Mouse (Mus musculus): Measurements from ENCODE around the gene Gm5416. TPM values are rescaled to one million over a fixed set of nuclear protein-coding genes. Genes with fewer than 3 reads are reported as not detected.
"Not testable (repeated sequence)": the region's sequence is repeated elsewhere in the genome, so short reads cannot be mapped to it uniquely, and the experiment has no call there.

The Gm5416 gene
- polyA plus RNA-seq (2015; fragmentation: Nextera tagmentation; extraction: Ambion mirVana), result not detected in 2 replicates

DNA sequence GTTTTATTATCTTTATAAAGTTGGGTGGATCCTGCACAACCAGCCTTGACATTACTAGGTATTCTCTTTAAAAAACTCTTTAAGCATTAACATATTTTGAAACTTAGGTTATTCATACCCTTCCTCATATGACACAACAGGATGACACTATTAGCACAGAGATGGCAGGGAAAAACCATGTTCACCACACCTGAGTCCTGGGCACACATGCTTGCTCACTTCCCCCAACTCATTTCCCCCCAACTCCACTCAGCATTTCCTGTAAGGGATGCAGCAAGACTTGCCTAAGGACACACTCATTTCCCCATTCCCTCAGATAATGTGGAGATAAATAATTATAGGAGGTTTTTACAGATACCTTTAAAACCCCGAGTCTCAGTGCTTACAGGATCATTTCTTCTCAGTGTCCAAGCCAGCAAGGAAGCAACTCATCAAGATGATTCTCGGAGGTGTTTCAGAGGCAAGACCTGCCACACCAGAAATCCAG lies at the start of gene Gm5416:
Gene Gm5416 (plus strand): TSS at position 437 of the 487 bp plus-strand sequence.
- no peaks in the 10 kb centered on the region for H3K4me1 ChIP-seq
- 71% methylated on average over 2 of the region's 2 CpGs for WGBS
- no peak within 1 kb of the TSS for H3K27ac ChIP-seq
- no peak within 1 kb of the TSS for H3K4me3 ChIP-seq
- no peaks in the 10 kb centered on the region for H3K9me3 ChIP-seq
- H3K9ac ChIP-seq, result no peak within 1 kb of the TSS
- H3K36me3 ChIP-seq, result no peaks in the 10 kb centered on the region
- ATAC-seq (ENCODE audit: borderline replicate concordance, extremely low read depth, low FRiP score, low TSS enrichment), result no peak
- H3K27me3 ChIP-seq, result no peaks in the 10 kb centered on the region
- H3K4me2 ChIP-seq, result no peak within 1 kb of the TSS

DNA sequence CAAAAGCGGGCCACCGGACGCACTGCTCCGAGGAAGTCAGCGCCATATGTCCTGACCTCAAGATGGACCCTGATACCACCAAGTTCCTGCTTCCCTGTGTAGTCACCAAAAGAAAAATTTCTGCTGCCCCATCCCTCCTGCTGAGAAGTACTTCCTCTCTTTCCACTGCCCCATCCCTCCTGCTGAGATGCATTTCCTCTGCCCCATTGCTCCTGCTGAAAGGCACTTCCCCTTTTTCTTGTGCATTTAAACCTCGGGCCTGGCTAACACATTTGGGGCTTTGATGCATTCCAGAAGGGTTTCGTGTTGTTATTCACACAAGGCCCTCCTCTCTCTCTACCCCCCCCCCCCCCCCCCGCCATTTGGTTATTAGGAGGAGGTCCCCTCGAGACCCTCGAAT lies 42.4 kb upstream of the Gm5416 start:
- 88% methylated on average over 9 of the region's 10 CpGs for WGBS
- not testable (repeated sequence) for H3K4me1 ChIP-seq; H3K36me3 ChIP-seq; H3K9ac ChIP-seq; H3K4me3 ChIP-seq; H3K4me2 ChIP-seq; ATAC-seq (ENCODE audit: borderline replicate concordance, extremely low read depth, low FRiP score, low TSS enrichment); H3K27ac ChIP-seq; H3K27me3 ChIP-seq; H3K9me3 ChIP-seq

DNA sequence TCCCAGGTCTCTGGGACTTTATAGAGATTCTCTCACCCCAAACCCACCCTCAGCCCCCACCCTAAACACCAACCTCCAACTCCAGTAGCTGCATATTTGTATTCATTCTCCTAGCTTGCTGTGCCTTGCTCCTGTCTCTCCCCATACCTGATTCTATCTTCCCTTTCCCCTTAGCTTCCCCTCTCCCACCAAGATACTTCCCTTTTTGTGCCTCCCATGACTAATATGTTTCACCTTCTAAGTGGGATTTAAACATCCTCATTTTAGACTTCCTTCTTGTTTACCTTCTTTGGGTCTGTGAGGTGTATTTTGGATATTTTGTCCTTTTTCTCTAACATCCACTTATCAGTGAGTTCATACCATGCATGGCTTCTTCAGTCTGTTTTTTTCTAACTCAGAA lies 34.1 kb upstream of the Gm5416 start:
- no peak overlapping the region for H3K27ac ChIP-seq
- H3K36me3 ChIP-seq, result no peaks in the 10 kb centered on the region
- H3K27me3 ChIP-seq, result no peaks in the 10 kb centered on the region
- H3K4me3 ChIP-seq, result no peak overlapping the region
- no peak for ATAC-seq (ENCODE audit: borderline replicate concordance, extremely low read depth, low FRiP score, low TSS enrichment)
- H3K9me3 ChIP-seq, result no peaks in the 10 kb centered on the region
- H3K4me1 ChIP-seq, result no peaks in the 10 kb centered on the region
- H3K4me2 ChIP-seq, result no peak overlapping the region
- no peak overlapping the region for H3K9ac ChIP-seq

DNA sequence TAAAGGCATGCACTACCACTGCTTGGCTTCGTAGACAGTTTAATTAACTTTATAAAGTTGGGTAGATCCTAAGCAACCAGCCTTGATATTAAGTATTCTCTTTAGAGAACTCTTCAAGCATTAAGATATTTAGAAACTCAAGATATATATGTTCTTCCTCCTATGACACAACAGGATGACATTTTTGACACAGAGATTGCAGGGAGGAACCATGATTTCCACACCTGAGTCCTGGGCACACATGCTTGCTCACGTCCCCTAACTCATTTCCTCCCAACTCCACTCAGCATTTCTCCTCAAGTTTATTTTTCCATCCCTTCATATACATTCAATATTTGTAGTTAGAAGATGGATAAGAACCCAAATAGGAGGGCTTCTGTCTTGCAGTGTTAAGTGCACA lies 30.3 kb upstream of the Gm5416 start:
- Histone ChIP-seq H3K4me2 (no peak overlapping the region), H3K27me3 (no peaks in the 10 kb centered on the region), H3K27ac (no peak overlapping the region), H3K4me3 (no peak overlapping the region), H3K9me3 (no peaks in the 10 kb centered on the region), H3K36me3 (no peaks in the 10 kb centered on the region), H3K4me1 (no peaks in the 10 kb centered on the region), H3K9ac (no peak overlapping the region)
- no peak for ATAC-seq (ENCODE audit: borderline replicate concordance, extremely low read depth, low FRiP score, low TSS enrichment)
- WGBS, result 78% methylated on average over 2 of the region's 2 CpGs

DNA sequence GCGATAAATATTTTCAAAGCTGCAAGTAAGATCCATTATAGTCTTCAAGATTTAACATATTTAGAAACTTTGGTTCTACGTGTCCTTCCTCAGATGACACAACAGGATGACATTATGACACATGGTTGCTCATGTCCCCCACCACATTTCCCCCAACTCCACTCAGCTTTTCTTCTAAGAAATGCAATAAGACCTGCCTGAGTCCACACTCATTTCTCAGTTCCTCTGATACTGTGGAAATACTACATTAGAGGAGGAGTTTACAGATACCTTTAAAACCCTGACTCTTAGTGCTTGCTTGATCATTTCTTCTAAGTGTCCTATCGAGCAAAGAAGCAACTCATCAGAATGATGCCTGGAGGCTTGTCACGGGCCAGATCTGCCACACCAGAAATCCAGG lies 26.3 kb upstream of the Gm5416 start, which contains the start of gene Gm5483:
Gene Gm5483 (plus strand): TSS at position 301 of the 400 bp plus-strand sequence.
- not testable (repeated sequence) for H3K27ac ChIP-seq; H3K4me3 ChIP-seq; ATAC-seq (ENCODE audit: borderline replicate concordance, extremely low read depth, low FRiP score, low TSS enrichment); H3K36me3 ChIP-seq; H3K4me1 ChIP-seq; H3K9ac ChIP-seq; H3K27me3 ChIP-seq; H3K4me2 ChIP-seq; H3K9me3 ChIP-seq
- WGBS, result 71% methylated on average over 4 of the region's 4 CpGs

DNA sequence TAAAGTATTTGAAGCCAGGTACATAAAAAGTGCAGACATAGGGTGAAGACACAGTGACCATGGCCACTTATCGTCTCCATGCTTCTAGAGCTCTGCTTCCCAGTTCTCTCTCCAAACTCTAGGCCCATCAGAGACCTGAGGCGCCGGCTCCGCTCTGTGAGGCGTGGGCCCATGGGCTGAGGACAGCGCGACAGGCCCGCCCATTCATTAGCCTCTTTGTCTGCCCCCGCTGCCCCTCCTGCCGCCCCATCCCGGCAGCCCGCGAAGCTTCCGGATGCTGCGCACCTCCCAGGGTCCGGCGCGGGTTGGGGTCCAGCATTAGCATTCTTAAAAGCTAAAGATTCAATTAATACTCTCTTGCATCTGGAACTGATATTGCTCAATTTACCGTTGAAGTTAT lies 11.0 kb upstream of the Gm5416 start:
- no peak for ATAC-seq (ENCODE audit: borderline replicate concordance, extremely low read depth, low FRiP score, low TSS enrichment)
- H3K4me3 ChIP-seq, result no peak overlapping the region
- no peaks in the 10 kb centered on the region for H3K9me3 ChIP-seq
- no peak overlapping the region for H3K9ac ChIP-seq
- 51% methylated on average over 19 of the region's 19 CpGs for WGBS
- H3K4me1 ChIP-seq, result no peaks in the 10 kb centered on the region
- no peaks in the 10 kb centered on the region for H3K27me3 ChIP-seq
- H3K36me3 ChIP-seq, result no peaks in the 10 kb centered on the region
- H3K4me2 ChIP-seq, result no peak overlapping the region
- H3K27ac ChIP-seq, result no peak overlapping the region

DNA sequence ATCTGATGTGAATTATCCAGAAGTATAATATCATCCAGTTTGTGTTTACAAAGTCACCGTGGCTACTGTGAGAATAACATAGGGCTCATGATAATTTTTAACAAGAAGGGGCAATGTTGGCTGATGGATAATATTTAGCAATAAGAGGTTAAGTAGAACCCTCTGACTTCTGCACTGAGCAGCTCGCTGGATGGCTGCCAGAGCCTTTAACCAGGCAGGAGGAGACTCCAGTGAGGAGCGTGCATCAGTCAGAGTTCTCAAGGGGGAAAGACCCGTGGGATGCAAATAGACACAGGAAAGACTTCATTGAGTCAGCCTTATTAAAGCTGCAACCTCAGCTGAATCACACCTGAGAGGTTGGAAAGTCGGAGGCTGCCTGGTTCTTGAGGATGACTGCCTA lies 6.4 kb upstream of the Gm5416 start:
- 49% methylated on average over 5 of the region's 5 CpGs for WGBS

DNA sequence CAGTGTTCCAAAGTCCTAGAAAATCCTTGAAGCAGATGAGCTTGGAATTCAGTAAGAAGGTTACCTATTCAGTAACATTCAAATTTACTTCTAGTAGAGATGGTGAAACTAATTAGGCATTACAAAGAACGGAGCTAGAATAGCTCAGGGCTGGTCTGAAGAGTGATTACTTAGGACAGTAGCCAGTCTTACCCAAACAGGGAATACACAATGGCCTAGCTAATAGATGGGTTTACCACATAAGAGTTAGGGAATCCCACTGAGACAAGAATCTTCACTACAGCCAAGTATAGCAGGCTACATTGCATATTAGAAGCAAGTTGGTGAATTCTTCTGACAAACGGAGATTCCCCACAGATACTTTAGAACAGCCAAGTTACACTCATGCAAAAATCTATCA lies 4.5 kb upstream of the Gm5416 start:
- H3K27me3 ChIP-seq; H3K9ac ChIP-seq; H3K4me3 ChIP-seq; H3K4me2 ChIP-seq; ATAC-seq (ENCODE audit: borderline replicate concordance, extremely low read depth, low FRiP score, low TSS enrichment); H3K27ac ChIP-seq; H3K4me1 ChIP-seq; H3K9me3 ChIP-seq; H3K36me3 ChIP-seq: not testable (repeated sequence)
- WGBS, result 38% methylated on average over 2 of the region's 2 CpGs

More for the DNA sequence above, 6.4 kb upstream of the Gm5416 start:
- Histone ChIP-seq H3K27ac (no peak overlapping the region), H3K9ac (no peak overlapping the region), H3K27me3 (no peaks in the 10 kb centered on the region), H3K4me2 (no peak overlapping the region), H3K4me1 (no peaks in the 10 kb centered on the region), H3K9me3 (no peaks in the 10 kb centered on the region), H3K36me3 (no peaks in the 10 kb centered on the region), H3K4me3 (no peak overlapping the region)
- ATAC-seq (ENCODE audit: borderline replicate concordance, extremely low read depth, low FRiP score, low TSS enrichment), result no peak

DNA sequence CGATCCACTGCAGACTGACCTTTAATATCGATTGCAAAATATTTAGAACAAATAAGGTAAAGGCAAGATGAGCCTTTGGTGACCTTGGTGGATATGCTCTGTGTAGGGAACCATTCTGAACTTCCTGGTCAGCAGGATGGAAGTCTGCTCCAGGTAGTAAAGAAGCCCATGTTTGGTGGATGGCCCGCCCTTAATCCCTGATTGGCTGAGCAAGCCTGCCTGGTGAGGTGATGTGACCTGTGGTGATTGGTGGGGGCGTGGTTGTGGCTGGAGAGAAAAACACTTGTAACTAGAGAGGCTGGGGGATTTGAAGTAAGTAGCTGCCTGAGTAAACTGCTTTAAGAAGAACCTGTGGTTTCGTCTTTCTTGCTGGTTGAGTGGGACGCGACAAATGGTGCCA lies 11.0 kb downstream of the Gm5416 start, which contains the start of gene 2010005H15Rik:
Gene 2010005H15Rik (plus strand): TSS at position 301 of the 400 bp plus-strand sequence.
- H3K36me3 ChIP-seq; H3K27me3 ChIP-seq; H3K9me3 ChIP-seq; H3K9ac ChIP-seq; H3K4me1 ChIP-seq; ATAC-seq (ENCODE audit: borderline replicate concordance, extremely low read depth, low FRiP score, low TSS enrichment); H3K4me3 ChIP-seq; H3K27ac ChIP-seq; H3K4me2 ChIP-seq: not testable (repeated sequence)
- WGBS, result 83% methylated on average over 7 of the region's 7 CpGs

DNA sequence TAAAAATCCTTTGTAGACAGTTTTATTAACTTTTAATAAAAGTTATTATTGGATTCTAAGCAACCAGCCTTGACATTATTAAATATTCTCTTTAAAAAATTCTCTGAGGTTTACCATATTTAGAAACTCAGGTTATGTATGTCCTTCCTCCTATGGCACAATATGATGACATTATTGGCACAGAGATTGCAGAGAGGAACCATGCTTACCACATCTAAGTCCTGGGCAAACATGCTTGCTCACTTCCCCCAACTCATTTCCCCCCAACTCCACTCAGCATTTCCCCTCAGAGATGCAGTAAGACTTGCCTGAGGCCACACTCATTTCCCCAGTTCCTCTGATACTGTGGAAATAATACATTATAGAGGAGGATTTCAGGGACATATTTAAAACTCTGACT lies 50.4 kb downstream of the Gm5416 start:
- H3K27me3 ChIP-seq; ATAC-seq (ENCODE audit: borderline replicate concordance, extremely low read depth, low FRiP score, low TSS enrichment); H3K9me3 ChIP-seq: not testable (repeated sequence)

More for the DNA sequence above, 50.4 kb downstream of the Gm5416 start:
- not testable (repeated sequence) for H3K4me1 ChIP-seq, H3K4me3 ChIP-seq, H3K9ac ChIP-seq, H3K27ac ChIP-seq, H3K36me3 ChIP-seq, H3K4me2 ChIP-seq

Other genes with a start within 250 kb of the Gm5416 start
- gene Kpna1, start 231.7 kb upstream of the Gm5416 start, polyA plus RNA-seq (2015; fragmentation: Nextera tagmentation; extraction: Ambion mirVana), result 31.7 and 33.0 TPM in 2 replicates
- gene Wdr5b, start 169.2 kb upstream of the Gm5416 start, polyA plus RNA-seq (2015; fragmentation: Nextera tagmentation; extraction: Ambion mirVana), result 9.4 and 9.6 TPM in 2 replicates
- 318 and 348 TPM in 2 replicates for gene Fam162a, start 138.8 kb upstream of the Gm5416 start, polyA plus RNA-seq (2015; fragmentation: Nextera tagmentation; extraction: Ambion mirVana)
- 75.3 and 78.1 TPM in 2 replicates for gene Ccdc58, start 138.7 kb upstream of the Gm5416 start, polyA plus RNA-seq (2015; fragmentation: Nextera tagmentation; extraction: Ambion mirVana)
- gene Csta1, start 79.2 kb upstream of the Gm5416 start, polyA plus RNA-seq (2015; fragmentation: Nextera tagmentation; extraction: Ambion mirVana), result 0.05 and 0.12 TPM in 2 replicates
- 0.56 and 0.91 TPM in 2 replicates for gene Stfa2l1, start 53.6 kb upstream of the Gm5416 start, polyA plus RNA-seq (2015; fragmentation: Nextera tagmentation; extraction: Ambion mirVana)
- gene Gm5483, start 26.2 kb upstream of the Gm5416 start, polyA plus RNA-seq (2015; fragmentation: Nextera tagmentation; extraction: Ambion mirVana), result 1.0 and 2.4 TPM in 2 replicates
- gene 2010005H15Rik, start 11.1 kb downstream of the Gm5416 start, polyA plus RNA-seq (2015; fragmentation: Nextera tagmentation; extraction: Ambion mirVana), result 0.59 and 0.91 TPM in 2 replicates
- gene Stfa1, start 66.5 kb downstream of the Gm5416 start, polyA plus RNA-seq (2015; fragmentation: Nextera tagmentation; extraction: Ambion mirVana), result 3.7 and 4.6 TPM in 2 replicates
- not detected in 2 replicates for gene BC117090, start 123.9 kb downstream of the Gm5416 start, polyA plus RNA-seq (2015; fragmentation: Nextera tagmentation; extraction: Ambion mirVana)
- 2.6 and 3.1 TPM in 2 replicates for gene BC100530, start 157.3 kb downstream of the Gm5416 start, polyA plus RNA-seq (2015; fragmentation: Nextera tagmentation; extraction: Ambion mirVana)
- gene Stfa2, start 198.1 kb downstream of the Gm5416 start, polyA plus RNA-seq (2015; fragmentation: Nextera tagmentation; extraction: Ambion mirVana), result 0.39 and 0.84 TPM in 2 replicates
- 0.42 and 1.4 TPM in 2 replicates for gene Stfa3, start 245.0 kb downstream of the Gm5416 start, polyA plus RNA-seq (2015; fragmentation: Nextera tagmentation; extraction: Ambion mirVana)

Measured in lung, embryonic 15.5 days (tissue).